Mouse (Mus musculus) midbrain, postnatal 0 days (tissue): Measurements from ENCODE around the gene Oxld1. TPM values are rescaled to one million over a fixed set of nuclear protein-coding genes. Genes with fewer than 3 reads are reported as not detected.
A peak's percentile ranks its signal among the peaks of the same experiment; 100 is the strongest.

ENCODE experiments used
- ATAC-seq: fragments of 200-750 bp; cut with Nextera tagmentation; 2 replicates; pipeline ENCODE4 v1.8.0; 2017; ENCODE audit warnings: moderate number of reproducible peaks, mild to moderate bottlenecking, moderate TSS enrichment, moderate library complexity; ENCODE audit not compliant: low FRiP score
- DNase-seq: peaks from one replicate; pipeline ENCODE4 v3.0.0-alpha.2; 2015; ENCODE audit warnings: low spot score
- H3K27ac ChIP-seq: fragments of 300-500 bp; sonication (generic); 2 replicates; pipeline ENCODE4 v1.5.1; 2014; ENCODE audit warnings: low read depth, mild to moderate bottlenecking, low read length, mixed read lengths
- H3K27me3 ChIP-seq: fragments of 300-500 bp; sonication (generic); 2 replicates; pipeline ENCODE4 v1.6.1; 2014; ENCODE audit warnings: low read length, control low read depth, mixed read lengths; ENCODE audit not compliant: insufficient read depth
- H3K36me3 ChIP-seq: fragments of 300-500 bp; sonication (generic); 2 replicates; pipeline ENCODE4 v1.6.1; 2014; ENCODE audit warnings: low read length, control low read depth, mixed read lengths; ENCODE audit not compliant: insufficient read depth
- H3K4me1 ChIP-seq: fragments of 300-500 bp; sonication (generic); 2 replicates; pipeline ENCODE4 v1.6.1; 2014; ENCODE audit warnings: mild to moderate bottlenecking, control low read depth, antibody characterized with exemption, low read length, mixed read lengths; ENCODE audit not compliant: insufficient read depth
- H3K4me2 ChIP-seq: fragments of 300-500 bp; sonication (generic); 2 replicates; pipeline ENCODE4 v1.6.1; 2014; ENCODE audit warnings: low read depth, mild to moderate bottlenecking, low read length, mixed read lengths; ENCODE audit not compliant: poor library complexity, severe bottlenecking
- H3K4me3 ChIP-seq: fragments of 300-500 bp; sonication (generic); 2 replicates; pipeline ENCODE4 v1.5.1; 2014; ENCODE audit warnings: low read depth, mild to moderate bottlenecking, low read length, moderate library complexity
- H3K9ac ChIP-seq: fragments of 300-500 bp; sonication (generic); replicated peaks from 2 replicates; pipeline ENCODE4 v1.6.1; 2014; ENCODE audit warnings: mild to moderate bottlenecking, low read length, moderate library complexity, mixed read lengths; ENCODE audit not compliant: poor library complexity, severe bottlenecking
- H3K9me3 ChIP-seq: fragments of 300-500 bp; sonication (generic); 2 replicates; pipeline ENCODE4 v1.6.1; 2016; ENCODE audit warnings: low read length, control low read depth
- CTCF ChIP-seq: IDR thresholded peaks from 2 replicates; pipeline ENCODE4 v1.5.1; 2016; ENCODE audit warnings: antibody characterized with exemption, mild to moderate bottlenecking
- WGBS: fragments of 180-500 bp; shearing (Covaris S2); extraction: QIAGEN DNeasy Blood & Tissue Kit; methylation state at CpG from one replicate; pipeline ENCODE4 v1.1.7; 2014; 5-methylcytosine and 5-hydroxymethylcytosine counted together
- polyA plus RNA-seq: library from polyadenylated mRNA; unstranded; fragments of >200 nt; fragmentation: Nextera tagmentation; extraction: Ambion mirVana; gene quantifications from 2 replicates; pipeline ENCODE4 v1.2.1, GENCODE M21; 2015
- total RNA-seq: library from RNA; depleted of rRNA; stranded (reverse); fragments of >200 nt; gene quantifications from 2 replicates; pipeline ENCODE4 v1.2.3, GENCODE M21; 2014

Oxld1 gene
- total and polyA plus RNA-seq, 2 experiments from 2014 or later: 7.9 to 11.4 TPM

DNA sequence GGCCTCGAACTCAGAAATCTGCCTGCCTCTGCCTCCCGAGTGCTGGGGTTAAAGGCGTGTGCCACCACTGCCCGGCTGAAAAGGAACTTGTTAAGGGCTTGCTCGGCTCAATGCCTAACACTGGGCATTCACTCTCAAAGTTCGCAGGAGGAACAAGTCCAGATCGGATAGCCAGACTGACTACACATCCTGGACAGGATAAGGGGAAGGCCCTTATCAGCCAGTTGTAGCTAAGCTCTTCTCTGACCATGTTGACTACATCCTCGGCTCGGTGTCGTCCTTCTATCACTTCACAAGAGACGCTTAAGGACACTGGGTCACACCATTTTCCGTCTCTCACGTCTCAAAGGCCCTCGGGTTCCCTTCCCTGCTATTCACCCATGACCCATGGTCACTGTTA, 498 bp downstream of the Oxld1 start:
- ATAC-seq: no peak

DNA sequence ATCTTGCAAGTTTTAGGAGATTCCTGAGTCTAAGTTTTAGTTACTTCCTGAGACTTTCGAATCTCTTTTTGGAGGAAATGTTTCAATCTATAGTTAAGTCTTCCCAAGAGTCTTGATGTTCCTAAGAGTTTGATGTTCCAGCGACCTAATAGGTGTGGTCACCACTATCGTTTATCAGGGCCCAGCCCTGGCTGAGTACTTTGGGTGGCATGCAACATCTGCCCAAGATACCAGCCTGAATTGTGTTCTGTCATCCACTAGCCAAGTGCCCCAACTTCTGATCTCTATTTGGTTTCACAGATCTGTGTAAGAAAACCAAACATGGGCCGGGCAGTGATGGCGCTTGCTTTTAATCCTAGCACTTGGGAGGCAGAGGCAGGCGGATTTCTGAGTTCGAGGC, 2.5 kb downstream of the Oxld1 start:
- Histone ChIP-seq H3K4me3 (no peak overlapping the region), H3K9ac (no peak overlapping the region), H3K4me2 (no peak overlapping the region), H3K9me3 (no peaks in the 10 kb centered on the region), H3K4me1 (no peaks in the 10 kb centered on the region; the same call in 1 of the 2 replicates), H3K27ac (no peak overlapping the region), H3K36me3 (peaks cover 4% of the 10 kb centered on the region), H3K27me3 (no peaks in the 10 kb centered on the region)
- WGBS: 96% methylated on average over 7 of the region's 7 CpGs
- no peak for DNase-seq
- ATAC-seq: no peak
- no peak for TF ChIP-seq CTCF

More for the DNA sequence above, 498 bp downstream of the Oxld1 start:
- no peaks in the 10 kb centered on the region for H3K9me3 ChIP-seq
- H3K9ac ChIP-seq: peak overlapping the region; percentile 64
- no peaks in the 10 kb centered on the region for H3K27me3 ChIP-seq
- H3K4me1 ChIP-seq: no peaks in the 10 kb centered on the region; the same call in 1 of the 2 replicates
- H3K4me3 ChIP-seq: peak overlapping the region; percentile 65
- peak overlapping the region; percentile 84 for H3K4me2 ChIP-seq
- H3K36me3 ChIP-seq: peaks cover 17% of the 10 kb centered on the region
- no peak for TF ChIP-seq CTCF
- peak overlapping the region; percentile 55 for H3K27ac ChIP-seq
- DNase-seq: no peak
- WGBS: 30% methylated on average over 14 of the region's 14 CpGs

DNA sequence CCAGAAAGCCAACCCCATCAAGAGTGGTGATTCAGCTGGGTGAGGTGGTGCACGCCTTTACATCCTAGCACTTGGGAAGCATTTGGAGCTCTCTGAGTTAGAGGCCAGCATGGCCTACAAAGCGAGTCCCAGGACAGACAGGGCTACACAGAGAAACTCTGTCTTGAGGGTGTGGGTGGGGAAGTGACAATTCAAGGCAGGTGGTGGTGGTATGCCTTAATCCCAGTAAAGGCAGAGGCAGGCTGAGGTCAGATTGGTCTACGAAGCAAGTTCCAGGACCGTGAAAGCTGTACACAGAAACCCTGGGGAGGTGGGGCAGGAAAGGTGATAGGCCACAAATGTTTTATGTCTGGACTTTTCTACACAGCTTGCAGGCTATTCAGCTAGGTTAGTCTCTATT, 2.9 kb downstream of the Oxld1 start:
- Histone ChIP-seq H3K9ac (no peak overlapping the region), H3K4me2 (no peak overlapping the region), H3K27me3 (no peaks in the 10 kb centered on the region), H3K27ac (no peak overlapping the region), H3K4me1 (no peaks in the 10 kb centered on the region; the same call in 1 of the 2 replicates), H3K4me3 (no peak overlapping the region), H3K36me3 (peaks cover 2% of the 10 kb centered on the region; the same call in 1 of the 2 replicates), H3K9me3 (no peaks in the 10 kb centered on the region)
- no peak for ATAC-seq
- no peak for DNase-seq
- TF ChIP-seq CTCF: no peak
- WGBS: 91% methylated on average over 4 of the region's 4 CpGs

DNA sequence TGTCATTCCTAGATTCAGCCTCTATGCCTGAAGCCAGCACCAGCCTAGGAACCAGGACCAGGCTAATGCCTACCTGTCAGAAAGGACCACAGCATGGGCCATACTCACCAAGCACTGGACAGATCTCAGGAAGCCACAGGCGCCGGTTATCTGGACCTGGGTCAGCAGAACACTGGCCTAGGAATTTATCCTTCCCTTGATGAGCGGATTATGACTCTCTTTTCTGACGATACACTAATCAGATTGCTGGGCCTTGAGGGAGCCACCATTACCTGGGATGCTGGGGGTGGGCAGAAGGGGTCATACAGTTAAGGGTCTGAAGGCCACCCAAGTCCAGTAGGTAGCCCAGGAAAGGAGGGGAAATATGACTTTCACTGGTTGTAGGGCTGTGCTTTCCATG, 4.6 kb downstream of the Oxld1 start, which contains the start of gene Pde6g:
Pde6g (minus strand) TSS at position 195 of the 400 bp plus-strand sequence.
- Histone ChIP-seq H3K9me3 (no peaks in the 10 kb centered on the region), H3K4me1 (no peaks in the 10 kb centered on the region; the same call in 1 of the 2 replicates), H3K4me3 (no peak within 1 kb of the TSS), H3K36me3 (no peaks in the 10 kb centered on the region), H3K4me2 (no peak within 1 kb of the TSS), H3K9ac (no peak within 1 kb of the TSS), H3K27ac (no peak within 1 kb of the TSS), H3K27me3 (no peaks in the 10 kb centered on the region)
- no peak for TF ChIP-seq CTCF
- WGBS: 86% methylated on average over 4 of the region's 4 CpGs
- no peak for DNase-seq
- no peak for ATAC-seq

DNA sequence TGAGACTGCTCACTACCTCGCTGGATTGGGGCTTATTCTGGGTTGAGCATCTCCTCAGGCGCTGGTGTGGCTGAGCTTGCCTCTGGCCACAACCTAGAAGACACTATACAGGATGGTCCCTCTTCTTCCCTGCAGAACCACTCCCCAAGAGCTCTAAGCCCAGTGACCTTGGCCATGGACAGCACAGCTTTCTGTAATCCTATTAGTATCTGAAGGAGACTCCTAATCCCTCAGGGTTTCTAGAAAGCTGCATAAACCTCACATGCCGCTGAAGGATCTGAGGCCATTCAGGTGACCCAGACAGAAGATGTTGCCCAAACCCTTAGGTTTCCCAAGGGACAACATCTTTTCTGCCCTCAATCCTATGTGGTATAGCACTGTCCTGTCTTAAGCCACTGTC, 5.6 kb downstream of the Oxld1 start:
- no peak for TF ChIP-seq CTCF
- H3K9ac ChIP-seq: no peak overlapping the region
- H3K4me2 ChIP-seq: no peak overlapping the region
- WGBS: 44% methylated on average over 3 of the region's 3 CpGs
- no peak overlapping the region for H3K4me3 ChIP-seq
- ATAC-seq (no peak), DNase-seq (no peak)
- no peaks in the 10 kb centered on the region for H3K9me3 ChIP-seq
- H3K4me1 ChIP-seq: no peaks in the 10 kb centered on the region; the same call in 1 of the 2 replicates
- no peaks in the 10 kb centered on the region for H3K27me3 ChIP-seq
- no peak overlapping the region for H3K27ac ChIP-seq
- H3K36me3 ChIP-seq: no peaks in the 10 kb centered on the region

DNA sequence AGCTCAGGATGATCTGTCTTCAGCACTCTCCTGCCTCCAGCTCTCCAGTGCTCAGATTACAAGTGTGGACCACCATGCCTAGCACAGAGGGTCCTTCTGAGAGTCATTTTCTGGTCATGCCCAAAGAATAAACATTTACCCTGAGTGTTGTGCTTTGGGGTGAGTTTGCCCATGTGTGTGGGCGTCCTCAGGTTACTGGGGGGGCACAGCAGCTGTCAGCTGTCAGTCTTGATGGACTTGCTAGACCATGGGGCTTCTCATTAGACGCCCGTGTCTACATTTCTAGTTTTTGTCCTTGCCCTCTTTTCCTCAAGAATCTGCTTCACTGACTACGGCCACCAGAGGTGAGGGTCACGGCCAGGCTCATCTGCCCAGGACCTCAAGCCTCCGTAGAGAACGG, 10.7 kb downstream of the Oxld1 start:
- Histone ChIP-seq H3K27ac (no peak overlapping the region), H3K9ac (no peak overlapping the region), H3K4me3 (no peak overlapping the region), H3K4me2 (no peak overlapping the region), H3K4me1 (no peaks in the 10 kb centered on the region), H3K27me3 (no peaks in the 10 kb centered on the region), H3K9me3 (no peaks in the 10 kb centered on the region), H3K36me3 (no peaks in the 10 kb centered on the region)
- 80% methylated on average over 7 of the region's 7 CpGs for WGBS
- no peak for ATAC-seq
- no peak for DNase-seq
- TF ChIP-seq CTCF: no peak
